Mouse (Mus musculus) cortical plate, adult 2 months (tissue): ENCODE results near the gene Dock10.

Experiments
- CTCF ChIP-seq: fragments of 200-500 bp; IDR thresholded peaks from 2 replicates; pipeline ENCODE4 v1.5.1; 2011; ENCODE audit warnings: mild to moderate bottlenecking, control low read depth, low read length; ENCODE audit not compliant: insufficient read depth; ENCODE audit errors: extremely low read depth
- POLR2A ChIP-seq: fragments of 200-500 bp; IDR thresholded peaks from 2 replicates; pipeline ENCODE4 v1.6.1; 2011; ENCODE audit warnings: mild to moderate bottlenecking, low read length, control low read depth; ENCODE audit not compliant: insufficient read depth; ENCODE audit errors: extremely low read depth

- no peak for TF ChIP-seq POLR2A
- TF ChIP-seq CTCF = no peak
Observed at GRCm38 (mm10) chr1:80625371-80625770, 133.0 kb downstream of the Dock10 start.
